Mouse (Mus musculus) thymus, postnatal 10 days (tissue): ENCODE results near the gene Maml2.

ENCODE experiments used
- DNase-seq, 2 experiments: peaks; one replicate each; pipeline ENCODE4 v3.0.0; 2021; ENCODE audit warnings: low spot score in 2 of 2

Gene Maml2

GRCm38 (mm10) chr9:13671125-13671769 is 373.5 kb downstream of the Maml2 start:
- DNase-seq = no peak

GRCm38 (mm10) chr9:13673304-13673703 is 375.5 kb downstream of the Maml2 start:
- no peak for DNase-seq

DNA sequence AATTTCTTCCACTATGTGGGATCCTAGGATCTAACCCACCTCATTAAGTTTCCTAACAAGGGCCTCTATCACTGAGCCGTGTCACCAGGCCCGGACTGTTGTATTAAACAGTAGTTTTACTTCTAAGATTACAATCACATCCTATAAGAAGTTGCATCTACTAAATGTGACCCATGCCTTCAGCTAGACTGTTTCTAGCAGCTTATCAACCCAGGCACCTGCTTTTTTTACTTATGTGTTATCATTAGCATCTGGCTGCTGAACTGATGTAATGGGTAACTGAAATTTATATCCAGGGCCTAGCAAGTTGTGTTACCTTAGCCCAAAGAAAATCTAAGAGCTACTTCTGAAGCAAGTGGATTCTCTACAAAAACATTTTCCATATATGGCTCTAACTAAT is 380.3 kb downstream of the Maml2 start:
- no peak for DNase-seq

DNA sequence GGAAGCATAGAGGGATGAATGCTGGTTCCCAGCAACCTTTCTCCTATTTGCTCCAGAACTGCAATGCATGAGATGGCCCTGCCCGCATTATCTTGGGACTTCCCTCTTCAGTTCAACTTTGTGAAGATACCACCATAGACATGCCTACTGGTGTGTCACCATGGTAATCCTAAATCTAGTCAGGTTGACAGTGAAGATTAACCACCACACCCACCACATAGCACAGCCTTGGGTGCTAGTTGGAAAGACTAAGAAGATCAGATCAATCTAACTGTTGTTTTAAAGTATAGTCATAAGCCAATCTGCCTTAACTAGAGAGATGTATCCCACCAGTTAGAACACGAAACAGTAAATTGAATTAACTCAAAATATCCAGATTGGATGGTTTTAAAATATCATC is 381.9 kb downstream of the Maml2 start:
- DNase-seq = no peak

- DNase-seq = no peak
These were observed 383.4 kb downstream of the Maml2 start for GRCm38 (mm10) chr9:13681147-13681546.

GRCm38 (mm10) chr9:13681581-13682038 is 383.9 kb downstream of the Maml2 start:
- no peak for DNase-seq

DNA sequence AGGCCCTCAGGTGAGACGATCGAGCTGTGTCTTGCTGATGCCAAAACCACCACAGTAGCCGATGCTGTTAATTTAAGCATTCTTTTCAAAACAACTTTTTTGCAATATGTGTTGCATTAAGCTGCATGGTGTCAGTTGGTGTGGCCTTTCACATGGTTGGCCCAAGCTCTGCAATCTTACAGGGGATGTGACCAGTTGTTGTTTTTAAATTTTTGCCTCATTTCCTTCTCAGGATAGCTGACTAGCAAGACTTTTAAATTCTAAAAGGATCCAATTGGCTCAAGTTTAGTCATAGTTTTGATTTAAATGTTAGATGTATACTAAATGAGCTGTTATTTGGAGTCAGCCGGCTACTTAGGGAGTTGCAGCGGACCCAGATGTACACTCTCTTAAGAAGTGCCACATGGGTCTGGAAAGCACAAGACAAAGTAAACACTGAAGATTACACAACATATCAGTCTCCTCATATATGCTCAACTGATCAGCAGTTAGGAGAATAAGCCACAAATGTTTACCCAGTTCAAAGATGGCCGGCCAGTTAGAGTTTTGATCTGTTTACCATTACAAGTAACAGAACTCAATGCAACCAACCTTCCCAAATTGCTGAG is 386.7 kb downstream of the Maml2 start:
- no peak for DNase-seq

- DNase-seq = peak; percentile 15 to 62
These were observed 389.4 kb downstream of the Maml2 start for GRCm38 (mm10) chr9:13686977-13687659.

GRCm38 (mm10) chr9:13688997-13689396 is 391.2 kb downstream of the Maml2 start:
- DNase-seq = no peak

DNA sequence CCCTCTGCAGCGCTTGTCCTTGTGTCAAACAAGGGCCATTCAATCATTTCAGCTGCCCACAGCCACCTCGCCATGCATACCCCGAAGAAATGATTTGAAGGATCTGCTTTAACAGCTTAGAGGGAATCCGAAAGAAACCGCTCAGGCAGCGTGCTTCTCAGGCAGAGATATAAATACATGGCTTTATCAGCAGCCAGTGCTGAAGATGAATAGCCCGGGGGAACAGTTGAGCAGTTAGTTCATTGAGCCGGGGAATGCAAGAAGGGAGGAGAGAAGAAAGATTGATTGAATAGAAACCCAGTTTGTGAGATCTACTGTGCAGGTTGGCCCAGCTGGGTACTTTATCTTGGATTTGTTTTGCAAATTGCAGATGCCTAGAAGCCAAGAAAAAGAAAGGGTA is 392.6 kb downstream of the Maml2 start:
- DNase-seq = no peak

DNA sequence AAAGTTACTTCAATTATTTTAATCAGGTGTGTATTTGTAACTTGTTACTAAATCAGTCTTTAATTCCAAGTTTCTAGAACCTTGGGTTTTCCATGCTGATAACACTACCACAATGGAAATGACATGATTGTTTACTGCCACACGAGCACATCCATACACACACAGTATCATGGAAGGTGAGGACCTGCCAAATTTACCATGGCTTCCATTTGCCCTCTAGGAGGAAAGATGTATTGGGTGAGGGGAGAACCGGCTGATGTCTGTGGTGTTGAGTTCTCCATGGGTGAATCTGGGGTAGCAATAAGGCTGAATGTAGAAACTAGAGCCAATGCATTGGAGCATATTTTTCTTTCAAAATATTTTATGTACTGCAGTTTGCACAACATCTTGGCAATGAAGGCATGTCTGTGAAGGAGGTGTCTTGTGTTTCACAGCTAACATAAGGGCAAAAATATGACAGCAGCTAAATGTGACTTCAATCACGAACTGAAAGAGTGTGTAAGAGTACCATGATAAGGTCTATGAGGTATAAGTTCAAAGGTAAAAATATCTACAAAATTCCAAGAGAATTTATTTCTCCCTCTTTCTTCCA is 396.0 kb downstream of the Maml2 start:
- DNase-seq = no peak

- DNase-seq = no peak
These were observed 396.5 kb downstream of the Maml2 start for GRCm38 (mm10) chr9:13694293-13694692.

DNA sequence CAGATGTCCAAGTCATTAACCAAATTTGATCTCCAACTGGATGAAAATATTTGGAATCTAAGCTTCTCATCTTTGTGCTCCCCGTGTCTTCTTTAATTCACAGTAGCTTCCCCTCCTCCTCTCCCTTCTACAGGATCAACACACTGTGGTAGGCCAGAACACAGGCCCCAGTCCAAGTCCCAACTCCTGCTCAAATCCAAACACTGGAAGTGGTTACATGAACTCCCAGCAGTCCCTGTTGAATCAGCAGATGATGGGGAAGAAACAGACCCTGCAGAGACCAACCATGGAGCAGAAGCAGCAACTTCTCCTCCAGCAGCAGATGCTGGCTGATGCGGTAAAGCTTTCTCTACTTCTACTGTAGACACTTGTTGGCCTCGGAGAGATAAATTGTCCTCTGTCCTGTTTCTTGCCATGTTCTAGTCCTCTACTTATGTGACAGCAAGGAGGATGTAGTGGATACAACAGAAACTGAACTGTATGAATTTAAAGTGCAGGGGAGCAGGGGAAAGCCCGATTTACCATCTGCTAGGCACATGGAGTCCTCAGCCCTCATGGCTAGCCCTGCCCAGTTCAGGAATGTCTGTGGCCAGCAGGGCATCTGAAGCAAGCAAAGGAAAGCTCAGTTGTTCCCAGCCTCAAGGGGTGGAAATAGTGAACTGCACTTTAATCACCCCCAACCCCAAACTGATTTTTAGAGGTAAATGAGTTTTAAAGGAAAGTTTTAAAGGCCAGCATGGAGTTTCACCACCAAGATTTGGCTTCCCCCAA is 399.5 kb downstream of the Maml2 start:
- no peak for DNase-seq

DNA sequence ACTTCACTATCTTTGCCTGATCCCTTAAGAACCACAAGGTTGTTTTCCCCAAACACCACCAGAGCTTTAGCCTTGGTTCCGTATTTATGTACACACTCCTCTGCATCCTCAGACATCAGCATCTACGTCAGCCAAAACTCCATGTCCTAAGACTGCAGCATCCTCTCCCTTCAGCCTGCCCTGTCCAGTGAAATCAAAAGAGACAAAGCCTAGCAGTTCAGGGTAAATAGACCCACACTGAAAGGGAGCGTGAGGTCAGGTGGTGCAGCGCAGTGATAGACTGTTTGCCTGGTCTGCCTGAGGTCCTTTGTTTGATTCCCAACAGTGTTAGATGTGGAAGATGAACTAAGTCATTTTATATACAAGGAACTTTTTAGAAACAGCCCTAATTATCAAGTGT is 400.1 kb downstream of the Maml2 start:
- no peak for DNase-seq

- DNase-seq = no peak
These were observed 401.5 kb downstream of the Maml2 start for GRCm38 (mm10) chr9:13699061-13699780.

DNA sequence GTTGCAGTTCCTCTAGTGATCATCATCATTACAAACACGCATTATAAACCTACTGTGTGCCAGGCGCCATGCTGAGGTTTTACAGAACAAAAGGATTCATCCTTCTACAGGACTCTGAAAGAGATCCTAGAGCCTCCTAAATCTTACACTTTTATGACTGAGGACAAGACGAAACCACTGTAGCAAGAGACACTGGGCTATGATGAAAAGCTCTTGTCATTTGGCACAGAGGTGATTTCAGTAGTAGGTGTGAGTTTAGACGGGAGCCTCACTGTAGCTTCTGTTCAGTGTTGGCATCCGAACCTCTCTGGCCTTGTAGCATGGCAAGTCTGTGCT is 402.0 kb downstream of the Maml2 start:
- DNase-seq = no peak

DNA sequence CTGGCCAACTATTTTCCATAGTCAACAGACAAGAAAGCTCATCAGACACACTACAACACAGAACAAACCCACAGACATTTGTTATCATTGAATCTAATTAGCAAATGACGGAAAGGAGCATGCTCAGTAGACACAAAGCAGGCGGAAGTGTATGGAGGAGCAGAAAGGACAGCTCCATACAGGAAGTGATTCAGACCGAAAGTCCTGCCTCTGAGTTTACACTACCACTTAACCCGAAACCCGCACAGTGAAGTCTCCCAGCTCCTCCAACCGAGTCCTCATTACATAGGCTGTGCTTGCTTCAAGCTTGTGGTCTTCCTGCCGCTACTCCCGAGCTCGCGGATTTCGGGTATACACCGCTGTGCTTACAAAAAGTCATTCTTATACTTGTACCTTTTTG is 404.0 kb downstream of the Maml2 start:
- DNase-seq = no peak

DNA sequence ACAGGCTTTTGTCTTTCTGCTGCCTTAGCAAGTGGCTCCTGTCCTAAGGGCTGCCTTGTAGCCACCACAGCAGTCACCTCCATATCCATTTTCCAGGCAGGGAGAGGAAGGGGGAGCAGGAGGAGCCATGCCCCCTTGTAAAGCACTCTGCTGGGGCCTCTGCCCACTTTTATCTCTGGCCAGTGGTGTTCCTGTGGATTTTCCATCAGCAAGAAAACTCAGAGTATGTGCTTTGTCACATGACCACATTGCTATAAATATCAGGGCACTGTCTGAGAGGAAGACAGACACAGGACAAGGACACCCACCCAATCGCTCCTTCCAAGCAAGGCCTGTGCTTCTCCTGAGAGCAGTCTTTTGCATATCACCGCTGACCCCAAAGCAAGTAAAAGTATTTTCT is 405.3 kb downstream of the Maml2 start:
- DNase-seq = no peak

- no peak for DNase-seq
These were observed 407.2 kb downstream of the Maml2 start for GRCm38 (mm10) chr9:13704917-13705316.

- no peak for DNase-seq
These were observed 409.4 kb downstream of the Maml2 start for GRCm38 (mm10) chr9:13707066-13707555.

DNA sequence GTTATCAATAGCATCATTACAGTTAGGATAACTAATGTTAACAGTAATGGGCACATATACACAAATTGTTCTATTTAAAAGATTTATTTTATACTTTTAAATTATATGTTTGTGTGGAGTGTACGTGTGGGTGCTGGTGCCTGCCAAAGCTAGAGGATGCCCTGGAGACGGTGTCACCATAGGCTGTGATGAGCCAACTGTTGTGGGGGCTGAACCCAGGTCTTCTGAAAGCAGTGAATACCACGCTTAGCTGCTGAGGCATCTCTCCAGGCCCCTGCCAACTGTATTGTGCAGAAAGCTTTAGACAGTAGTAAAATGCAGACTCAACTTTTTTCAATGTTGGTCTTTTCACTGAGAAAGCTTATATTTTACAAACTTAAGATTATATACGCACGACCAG is 411.7 kb downstream of the Maml2 start:
- no peak for DNase-seq
